Mouse (Mus musculus): ENCODE measurements at regions not wholly inside any gene's neighbourhood (a gene's known extent, or its start where the extent isn't known, plus 50 kb on each side); places are given as distances from the start of the nearest gene placed in this dataset.
A peak's percentile ranks its signal among the peaks of the same experiment; 100 is the strongest.

- no peak overlapping the region for H3K27ac ChIP-seq (replicated peaks)
- H3K4me3 ChIP-seq: no peak overlapping the region
- 75% methylated on average over 2 of the region's 2 CpGs for WGBS
- 0 out of 2 replicates have a peak, but pooled peaks have one; percentile 51 for ATAC-seq (ENCODE audit: low FRiP score, low read depth)
- H3K4me2 ChIP-seq: no peak overlapping the region
- H3K9ac ChIP-seq: no peak overlapping the region
- H3K36me3 ChIP-seq: no peaks in the 10 kb centered on the region
- H3K4me1 ChIP-seq (replicated peaks): no peaks in the 10 kb centered on the region
- H3K9me3 ChIP-seq: no peaks in the 10 kb centered on the region
- no peaks in the 10 kb centered on the region for H3K27me3 ChIP-seq
These were observed 940.7 kb upstream of the Epha6 start for GRCm38 (mm10) chr16:61546043-61546442.

GRCm38 (mm10) chr16:61534775-61535174 is 929.4 kb upstream of the Epha6 start:
- 84% methylated on average over 2 of the region's 2 CpGs for WGBS
- no peaks in the 10 kb centered on the region for H3K27me3 ChIP-seq
- no peak overlapping the region for H3K4me3 ChIP-seq
- ATAC-seq (ENCODE audit: low FRiP score, low read depth): no peak
- no peak overlapping the region for H3K4me2 ChIP-seq
- H3K27ac ChIP-seq (replicated peaks): no peak overlapping the region
- no peaks in the 10 kb centered on the region for H3K9me3 ChIP-seq
- H3K36me3 ChIP-seq: no peaks in the 10 kb centered on the region
- no peaks in the 10 kb centered on the region for H3K4me1 ChIP-seq (replicated peaks)
- H3K9ac ChIP-seq: no peak overlapping the region

All from hindbrain, embryonic 15.5 days (tissue).